Mouse (Mus musculus): ENCODE results near the gene Ftl1-ps1. TPM values are rescaled to one million over a fixed set of nuclear protein-coding genes. Genes with fewer than 3 reads are reported as not detected.

Ftl1-ps1 gene
- 10 to 100 TPM; 42.2 to 99.5 (median 52.3) TPM for polyA plus RNA-seq (2017; shearing (Covaris generic))

DNA sequence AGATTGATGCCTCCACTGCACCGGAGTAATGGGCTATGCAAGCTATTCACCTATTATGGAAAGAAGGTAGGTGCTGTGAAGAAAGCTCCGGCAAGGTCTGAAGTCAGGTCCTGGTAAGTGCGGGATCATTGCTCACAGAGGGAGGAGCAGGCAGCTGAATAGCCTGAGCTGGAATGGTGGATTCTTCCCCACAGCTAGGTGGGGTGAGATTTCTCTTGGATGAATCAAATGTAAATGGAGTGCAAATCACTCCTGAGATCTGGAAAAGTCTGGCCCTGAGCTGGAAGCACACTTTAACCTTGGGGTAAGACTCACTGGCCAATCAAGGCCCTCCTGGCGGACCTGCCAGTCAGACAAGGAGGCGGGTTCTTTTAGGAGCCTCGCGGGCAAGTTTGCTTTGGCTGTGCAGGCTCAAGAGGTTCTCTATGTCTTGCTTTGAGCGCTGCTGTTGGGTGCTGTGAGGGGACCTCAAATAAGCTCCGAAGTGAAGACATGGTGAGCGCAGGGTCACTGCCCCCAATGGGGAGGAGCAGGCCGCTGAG, at the start of gene Ftl1-ps1:
Gene Ftl1-ps1, plus strand, starts transcription at position 397 of the 542 bp plus-strand sequence.
- no peak for ATAC-seq

- ATAC-seq = peak; percentile 55
Measured at GRCm38 (mm10) chr13:74350435-74350906, 49.0 kb upstream of the Ftl1-ps1 start.

DNA sequence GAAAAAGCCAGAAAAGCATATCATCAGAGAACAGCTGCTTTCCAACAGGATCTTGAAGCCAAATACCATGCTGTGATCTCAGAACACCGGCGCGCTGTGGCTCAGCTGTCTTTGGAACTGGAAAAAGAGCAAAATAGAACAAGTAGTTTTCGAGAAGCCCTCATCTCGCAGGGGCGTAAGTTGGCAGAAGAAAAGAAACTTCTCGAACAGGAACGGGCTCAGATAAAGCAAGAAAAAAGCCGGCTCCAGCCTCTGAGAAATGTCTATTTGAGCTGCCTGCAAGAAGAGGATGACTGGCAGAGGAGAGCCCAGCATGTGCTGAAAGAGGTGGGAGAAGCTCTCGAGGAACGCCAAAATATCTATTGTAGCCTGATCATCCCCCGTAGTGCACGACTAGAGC, 43.0 kb upstream of the Ftl1-ps1 start:
- ATAC-seq = no peak

- ATAC-seq = no peak
Measured at GRCm38 (mm10) chr13:74362218-74362617, 37.3 kb upstream of the Ftl1-ps1 start.

DNA sequence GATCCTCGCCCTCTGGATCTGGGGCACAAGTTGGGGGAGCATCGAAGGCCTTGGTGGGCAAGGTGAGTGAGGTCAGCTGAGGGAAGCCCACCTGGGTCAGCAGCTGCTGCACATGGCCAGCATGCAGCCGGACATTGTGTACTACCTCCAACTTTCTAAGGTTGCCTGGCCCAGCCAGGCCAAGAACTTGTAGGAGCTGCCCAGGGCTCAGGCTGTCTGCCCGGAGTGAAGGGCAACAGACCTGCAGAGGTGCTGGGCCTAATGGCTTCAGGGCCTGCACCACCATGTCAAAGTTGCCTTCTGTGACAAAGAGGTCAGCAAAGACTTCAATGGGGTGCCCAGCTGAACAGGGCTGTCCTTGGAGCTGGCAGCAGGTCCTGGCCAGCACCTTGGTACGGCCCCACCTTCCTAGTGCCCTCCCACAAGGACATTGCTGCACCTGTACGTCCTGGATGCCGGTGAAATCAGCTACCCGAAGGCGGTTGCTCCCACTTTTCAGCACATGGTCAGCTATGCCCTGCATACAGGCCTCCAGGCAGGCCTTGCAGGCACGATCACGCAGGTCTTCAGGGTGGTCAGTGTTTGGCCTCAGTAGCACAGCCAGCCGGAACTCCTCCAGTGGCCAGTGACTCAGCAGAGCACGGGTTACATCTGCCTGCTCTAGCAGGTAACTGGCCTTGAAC, 36.2 kb upstream of the Ftl1-ps1 start:
- ATAC-seq = no peak

DNA sequence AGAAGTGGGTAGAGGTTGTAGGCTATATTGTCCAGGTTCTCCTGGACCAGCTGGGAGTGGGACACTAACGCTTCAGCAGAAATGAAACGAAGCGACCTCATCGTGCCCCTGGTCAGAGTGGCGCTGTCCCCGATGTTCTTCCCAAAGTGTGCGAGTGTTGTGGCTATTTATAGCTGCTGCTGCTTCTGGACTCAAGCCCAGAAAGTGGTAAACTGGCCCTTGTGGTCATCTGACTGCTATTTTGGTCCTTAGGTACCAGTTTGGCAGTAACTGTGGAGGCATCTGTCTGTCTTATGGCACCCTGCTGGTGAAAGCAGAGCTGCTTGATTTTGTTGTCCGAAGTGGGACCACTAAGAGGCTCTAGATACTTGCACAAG, 35.6 kb upstream of the Ftl1-ps1 start, which contains the start of gene Lrrc14b:
Gene Lrrc14b, minus strand, starts transcription at position 147 of the 377 bp plus-strand sequence.
- ATAC-seq = no peak

- ATAC-seq = no peak
Measured at GRCm38 (mm10) chr13:74381533-74382276, 17.8 kb upstream of the Ftl1-ps1 start.

GRCm38 (mm10) chr13:74382289-74382688, 17.2 kb upstream of the Ftl1-ps1 start:
- no peak for ATAC-seq

GRCm38 (mm10) chr13:74389730-74390129, 9.8 kb upstream of the Ftl1-ps1 start:
- ATAC-seq = no peak

- ATAC-seq = peak; percentile 96
Measured at GRCm38 (mm10) chr13:74390371-74390990, 9.0 kb upstream of the Ftl1-ps1 start, which contains the start of gene Zfp72. TSS of gene Zfp72 (minus strand) at chr13:74390836.

GRCm38 (mm10) chr13:74391156-74391555, 8.3 kb upstream of the Ftl1-ps1 start:
- no peak for ATAC-seq

DNA sequence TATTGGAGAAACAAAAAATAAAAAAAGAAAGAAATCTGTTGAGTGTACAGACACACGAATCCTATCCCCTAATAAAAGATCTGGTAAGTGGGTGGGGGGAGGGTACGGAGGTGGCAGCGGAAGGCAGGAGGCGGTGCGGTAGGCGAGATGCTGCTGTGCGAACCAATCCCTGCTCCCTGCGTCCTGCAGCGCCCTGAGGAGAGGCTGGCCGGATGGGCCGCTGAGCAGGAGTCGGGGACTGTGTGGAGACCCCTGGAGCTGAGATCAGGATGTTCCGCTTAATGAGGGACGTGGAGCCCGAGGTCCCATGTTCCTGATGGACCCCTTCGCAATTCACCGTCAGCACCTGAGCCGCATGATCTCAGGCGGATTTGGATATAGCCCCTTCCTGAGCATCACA, 40.4 kb downstream of the Ftl1-ps1 start:
- ATAC-seq = no peak

Other genes starting within 250 kb of the Ftl1-ps1 start
- gene Exoc3, start 191.0 kb upstream of the Ftl1-ps1 start, polyA plus RNA-seq (2017; shearing (Covaris generic)) = 10 to 100 TPM; 82.9 to 87.4 (median 86.4) TPM
- gene Ahrr, start 107.4 kb upstream of the Ftl1-ps1 start, polyA plus RNA-seq (2017; shearing (Covaris generic)) = under 1 TPM in 2 of 3 experiments, not detected in 1; 0.09 to 0.16 TPM
- 100 to 1,000 TPM; 181 to 205 (median 183) TPM for gene Pdcd6, start 82.1 kb upstream of the Ftl1-ps1 start, polyA plus RNA-seq (2017; shearing (Covaris generic))
- 100 to 1,000 TPM; 264 to 339 (median 292) TPM for gene Sdha, start 49.4 kb upstream of the Ftl1-ps1 start, polyA plus RNA-seq (2017; shearing (Covaris generic))
- 10 to 100 TPM; 39.0 to 40.3 (median 39.1) TPM for gene Ccdc127, start 49.4 kb upstream of the Ftl1-ps1 start, polyA plus RNA-seq (2017; shearing (Covaris generic))
- not detected for gene Lrrc14b, start 35.7 kb upstream of the Ftl1-ps1 start, polyA plus RNA-seq (2017; shearing (Covaris generic))
- 1 to 10 TPM; 1.7 to 2.7 (median 1.7) TPM for gene Zfp72, start 8.9 kb upstream of the Ftl1-ps1 start, polyA plus RNA-seq (2017; shearing (Covaris generic))
- gene Zfp825, start 94.3 kb downstream of the Ftl1-ps1 start, polyA plus RNA-seq (2017; shearing (Covaris generic)) = 10 to 100 TPM; 19.0 to 27.5 (median 20.9) TPM
- 100 to 1,000 TPM in 1 of 3 experiments, 10 to 100 TPM in 2; 71.2 to 140 (median 91.7) TPM for gene Erap1, start 239.9 kb downstream of the Ftl1-ps1 start, polyA plus RNA-seq (2017; shearing (Covaris generic))